Mouse (Mus musculus) hindbrain, embryonic 10.5 days (tissue): ENCODE measurements around the gene Gm9046. TPM values are rescaled to one million over a fixed set of nuclear protein-coding genes. Genes with fewer than 3 reads are reported as not detected.
"Not testable (repeated sequence)": the region's sequence is repeated elsewhere in the genome, so short reads cannot be mapped to it uniquely, and the experiment has no call there.

Experiments used
- DNase-seq: peaks from one replicate; pipeline ENCODE4 v3.0.0-alpha.2; 2017; ENCODE audit warnings: low spot score
- H3K27ac ChIP-seq: fragments of 300-500 bp; sonication (generic); 2 replicates; pipeline ENCODE4 v1.5.1; 2016; ENCODE audit warnings: mild to moderate bottlenecking, moderate library complexity
- H3K27me3 ChIP-seq: fragments of 300-500 bp; sonication (generic); 2 replicates; pipeline ENCODE4 v1.6.1; 2016; ENCODE audit warnings: mild to moderate bottlenecking; ENCODE audit not compliant: poor library complexity, insufficient read depth, severe bottlenecking
- H3K36me3 ChIP-seq: fragments of 300-500 bp; sonication (generic); 2 replicates; pipeline ENCODE4 v1.6.1; 2016; ENCODE audit warnings: mild to moderate bottlenecking, moderate library complexity
- H3K4me1 ChIP-seq: fragments of 300-500 bp; sonication (generic); replicated peaks from 2 replicates; pipeline ENCODE4 v1.6.1; 2016; ENCODE audit warnings: mild to moderate bottlenecking
- H3K4me3 ChIP-seq: fragments of 300-500 bp; sonication (generic); 2 replicates; pipeline ENCODE4 v1.5.1; 2016; ENCODE audit warnings: mild to moderate bottlenecking, moderate library complexity
- H3K9me3 ChIP-seq: fragments of 300-500 bp; sonication (generic); 2 replicates; pipeline ENCODE4 v1.6.1; 2016; ENCODE audit warnings: mild to moderate bottlenecking, moderate library complexity
- WGBS: fragments of 180-500 bp; shearing (Covaris S2); methylation state at CpG from one replicate; pipeline ENCODE4 v1.1.7; 2016; 5-methylcytosine and 5-hydroxymethylcytosine counted together
- polyA plus RNA-seq: library from polyadenylated mRNA; unstranded; fragments of >200 nt; fragmentation: Nextera tagmentation; extraction: Ambion mirVana; gene quantifications from 2 replicates; pipeline ENCODE4 v1.2.1, GENCODE M21; 2016

Gm9046 gene
- not detected in 2 replicates for polyA plus RNA-seq

DNA sequence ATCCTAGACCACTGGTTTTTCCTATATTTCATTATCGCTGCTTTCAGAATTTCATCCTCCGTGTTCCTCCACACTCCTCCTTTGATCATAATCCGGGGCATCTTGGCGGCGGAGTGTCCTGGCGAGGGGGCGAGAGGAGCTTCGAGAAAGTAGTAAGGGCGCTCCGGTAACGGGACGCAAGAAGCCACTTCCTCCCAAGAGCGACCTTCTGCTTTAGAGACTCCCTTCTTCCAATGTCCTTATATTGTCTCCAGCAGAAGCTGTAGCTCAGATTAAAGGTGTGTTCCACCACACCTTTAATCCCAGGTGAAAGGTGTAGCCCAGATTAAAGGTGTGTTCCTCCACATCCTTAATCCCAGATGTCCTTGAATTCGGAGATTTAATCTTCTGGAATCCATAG is at the start of gene Gm9046:
Gene Gm9046 (minus strand): TSS at position 101 of the 400 bp plus-strand sequence.
- not testable (repeated sequence) for H3K4me3 ChIP-seq, H3K36me3 ChIP-seq, H3K27ac ChIP-seq, DNase-seq, H3K27me3 ChIP-seq, H3K4me1 ChIP-seq, H3K9me3 ChIP-seq
- WGBS: no CpG with 5 or more reads among the region's 14 CpGs

DNA sequence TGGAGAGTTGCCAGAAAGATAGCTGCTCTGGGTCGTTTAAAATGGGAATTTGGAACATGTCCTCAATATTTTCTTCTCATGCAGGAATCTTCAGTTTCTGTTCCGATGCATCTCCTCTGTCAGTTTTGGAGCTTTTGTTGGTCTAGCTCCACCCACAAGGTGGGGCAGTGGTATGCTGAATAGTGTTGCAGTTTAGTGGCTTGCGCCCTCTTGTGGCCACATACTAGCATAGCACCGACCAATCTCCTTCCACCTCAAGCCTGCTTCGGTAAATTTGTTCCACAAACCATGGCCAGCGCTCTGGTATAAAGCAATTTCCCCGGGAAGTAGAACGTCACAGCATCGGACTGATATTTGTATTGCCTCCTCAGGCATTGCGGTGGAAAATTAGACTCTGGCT is 27.4 kb upstream of the Gm9046 start:
- peak; percentile 85 for DNase-seq
- Histone ChIP-seq H3K36me3 (no peaks in the 10 kb centered on the region), H3K9me3 (no peaks in the 10 kb centered on the region), H3K4me1 (no peaks in the 10 kb centered on the region), H3K27me3 (no peaks in the 10 kb centered on the region), H3K27ac (0 out of 2 replicates have a peak overlapping the region, but pooled peaks have one; percentile 29), H3K4me3 (0 out of 2 replicates have a peak overlapping the region, but pooled peaks have one; percentile 13)
- WGBS: 15% methylated on average over 10 of the region's 10 CpGs

DNA sequence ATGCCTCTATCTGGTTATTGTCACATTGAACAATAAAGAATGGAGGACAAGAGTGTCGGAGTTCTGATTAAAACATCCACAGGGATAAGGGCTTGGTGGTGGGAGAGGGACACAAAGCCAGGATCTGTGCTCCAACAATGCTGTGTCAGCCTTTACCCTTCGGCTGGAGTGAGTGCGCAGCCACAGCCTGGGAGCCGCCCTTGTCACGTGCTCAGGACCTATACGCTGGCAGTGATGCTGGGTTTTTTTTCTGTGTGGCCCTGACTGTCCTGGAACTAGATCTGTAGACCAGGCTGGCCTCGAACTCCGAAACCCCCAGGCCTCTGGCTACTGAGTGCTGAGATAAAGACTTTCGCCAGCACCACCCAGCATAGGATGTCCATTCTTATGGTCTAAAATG is 26.5 kb upstream of the Gm9046 start:
- H3K9me3 ChIP-seq: no peaks in the 10 kb centered on the region
- H3K36me3 ChIP-seq: no peaks in the 10 kb centered on the region
- H3K27ac ChIP-seq: no peak overlapping the region
- no peaks in the 10 kb centered on the region for H3K27me3 ChIP-seq
- no peak for DNase-seq
- H3K4me1 ChIP-seq: no peaks in the 10 kb centered on the region
- H3K4me3 ChIP-seq: no peak overlapping the region
- WGBS: 86% methylated on average over 9 of the region's 9 CpGs

DNA sequence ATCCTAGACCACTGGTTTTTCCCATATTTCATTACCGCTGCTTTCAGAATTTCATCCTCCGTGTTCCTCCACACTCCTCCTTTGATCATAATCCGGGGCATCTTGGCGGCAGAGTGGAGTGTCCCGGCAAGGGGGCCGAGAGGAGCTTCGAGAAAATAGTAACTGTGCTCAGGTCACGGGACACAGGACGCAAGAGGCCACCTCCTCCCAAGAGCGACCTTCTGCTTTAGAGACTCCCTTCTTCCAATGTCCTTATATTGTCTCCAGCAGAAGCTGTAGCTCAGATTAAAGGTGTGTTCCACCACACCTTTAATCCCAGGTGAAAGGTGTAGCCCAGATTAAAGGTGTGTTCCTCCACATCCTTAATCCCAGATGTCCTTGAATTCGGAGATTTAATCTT is 10.9 kb upstream of the Gm9046 start, which contains the start of gene Gm9049:
Gene Gm9049 (minus strand): TSS at position 101 of the 400 bp plus-strand sequence.
- H3K27ac ChIP-seq, H3K27me3 ChIP-seq, H3K4me1 ChIP-seq, H3K36me3 ChIP-seq, DNase-seq, H3K4me3 ChIP-seq, H3K9me3 ChIP-seq: not testable (repeated sequence)
- WGBS: 100% methylated on average over 1 of the region's 11 CpGs

DNA sequence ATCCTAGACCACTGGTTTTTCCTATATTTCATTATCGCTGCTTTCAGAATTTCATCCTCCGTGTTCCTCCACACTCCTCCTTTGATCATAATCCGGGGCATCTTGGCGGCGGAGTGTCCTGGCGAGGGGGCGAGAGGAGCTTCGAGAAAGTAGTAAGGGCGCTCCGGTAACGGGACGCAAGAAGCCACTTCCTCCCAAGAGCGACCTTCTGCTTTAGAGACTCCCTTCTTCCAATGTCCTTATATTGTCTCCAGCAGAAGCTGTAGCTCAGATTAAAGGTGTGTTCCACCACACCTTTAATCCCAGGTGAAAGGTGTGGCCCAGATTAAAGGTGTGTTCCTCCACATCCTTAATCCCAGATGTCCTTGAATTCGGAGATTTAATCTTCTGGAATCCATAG is 5.5 kb upstream of the Gm9046 start, which contains the start of gene Gm9048:
Gene Gm9048 (minus strand): TSS at position 101 of the 400 bp plus-strand sequence.
- not testable (repeated sequence) for H3K36me3 ChIP-seq, H3K4me3 ChIP-seq, H3K27ac ChIP-seq, H3K27me3 ChIP-seq, H3K9me3 ChIP-seq, H3K4me1 ChIP-seq, DNase-seq
- 93% methylated on average over 1 of the region's 14 CpGs for WGBS

DNA sequence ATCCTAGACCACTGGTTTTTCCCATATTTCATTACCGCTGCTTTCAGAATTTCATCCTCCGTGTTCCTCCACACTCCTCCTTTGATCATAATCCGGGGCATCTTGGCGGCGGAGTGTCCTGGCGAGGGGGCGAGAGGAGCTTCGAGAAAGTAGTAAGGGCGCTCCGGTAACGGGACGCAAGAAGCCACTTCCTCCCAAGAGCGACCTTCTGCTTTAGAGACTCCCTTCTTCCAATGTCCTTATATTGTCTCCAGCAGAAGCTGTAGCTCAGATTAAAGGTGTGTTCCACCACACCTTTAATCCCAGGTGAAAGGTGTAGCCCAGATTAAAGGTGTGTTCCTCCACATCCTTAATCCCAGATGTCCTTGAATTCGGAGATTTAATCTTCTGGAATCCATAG is 5.3 kb downstream of the Gm9046 start, which contains the start of gene Gm9045:
Gene Gm9045 (minus strand): TSS at position 101 of the 400 bp plus-strand sequence.
- H3K9me3 ChIP-seq, H3K4me3 ChIP-seq, H3K36me3 ChIP-seq, H3K27me3 ChIP-seq, H3K27ac ChIP-seq, DNase-seq, H3K4me1 ChIP-seq: not testable (repeated sequence)
- no CpG with 5 or more reads among the region's 14 CpGs for WGBS

DNA sequence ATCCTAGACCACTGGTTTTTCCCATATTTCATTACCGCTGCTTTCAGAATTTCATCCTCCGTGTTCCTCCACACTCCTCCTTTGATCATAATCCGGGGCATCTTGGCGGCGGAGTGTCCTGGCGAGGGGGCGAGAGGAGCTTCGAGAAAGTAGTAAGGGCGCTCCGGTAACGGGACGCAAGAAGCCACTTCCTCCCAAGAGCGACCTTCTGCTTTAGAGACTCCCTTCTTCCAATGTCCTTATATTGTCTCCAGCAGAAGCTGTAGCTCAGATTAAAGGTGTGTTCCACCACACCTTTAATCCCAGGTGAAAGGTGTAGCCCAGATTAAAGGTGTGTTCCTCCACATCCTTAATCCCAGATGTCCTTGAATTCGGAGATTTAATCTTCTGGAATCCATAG is 10.7 kb downstream of the Gm9046 start, which contains the start of gene Gm9044:
Gene Gm9044 (minus strand): TSS at position 101 of the 400 bp plus-strand sequence.
- not testable (repeated sequence) for H3K27me3 ChIP-seq

DNA sequence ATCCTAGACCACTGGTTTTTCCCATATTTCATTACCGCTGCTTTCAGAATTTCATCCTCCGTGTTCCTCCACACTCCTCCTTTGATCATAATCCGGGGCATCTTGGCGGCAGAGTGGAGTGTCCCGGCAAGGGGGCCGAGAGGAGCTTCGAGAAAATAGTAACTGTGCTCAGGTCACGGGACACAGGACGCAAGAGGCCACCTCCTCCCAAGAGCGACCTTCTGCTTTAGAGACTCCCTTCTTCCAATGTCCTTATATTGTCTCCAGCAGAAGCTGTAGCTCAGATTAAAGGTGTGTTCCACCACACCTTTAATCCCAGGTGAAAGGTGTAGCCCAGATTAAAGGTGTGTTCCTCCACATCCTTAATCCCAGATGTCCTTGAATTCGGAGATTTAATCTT is 16.2 kb downstream of the Gm9046 start, which contains the start of gene Gm9040:
Gene Gm9040 (minus strand): TSS at position 101 of the 400 bp plus-strand sequence.
- H3K4me3 ChIP-seq, H3K27me3 ChIP-seq, DNase-seq, H3K9me3 ChIP-seq, H3K36me3 ChIP-seq, H3K4me1 ChIP-seq, H3K27ac ChIP-seq: not testable (repeated sequence)
- WGBS: no CpG with 5 or more reads among the region's 11 CpGs

More for the DNA sequence above, 10.7 kb downstream of the Gm9046 start, which contains the start of gene Gm9044:
- WGBS: no CpG with 5 or more reads among the region's 14 CpGs
- H3K4me1 ChIP-seq, H3K4me3 ChIP-seq, H3K9me3 ChIP-seq, H3K27ac ChIP-seq, H3K36me3 ChIP-seq, DNase-seq: not testable (repeated sequence)

DNA sequence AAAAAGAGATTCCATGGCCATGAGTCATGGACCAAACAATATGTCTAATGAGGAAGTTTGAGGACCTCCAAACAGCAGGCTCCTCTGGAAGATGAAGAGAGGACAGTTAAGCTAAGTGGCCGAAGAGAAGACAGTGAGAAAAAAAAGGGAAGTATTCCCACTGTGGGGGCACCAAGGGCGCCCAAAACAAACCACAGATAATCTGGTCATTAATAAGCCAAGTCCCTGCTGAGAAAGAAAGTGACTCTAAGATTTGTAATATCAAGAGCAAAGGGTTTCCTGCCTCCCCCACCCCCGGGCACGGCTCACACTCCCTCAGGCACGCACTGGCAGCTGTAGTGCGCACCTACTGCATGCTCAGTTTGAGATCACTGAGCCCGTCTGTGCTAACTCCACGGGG is 24.0 kb downstream of the Gm9046 start:
- H3K27me3 ChIP-seq: no peaks in the 10 kb centered on the region
- no peaks in the 10 kb centered on the region for H3K36me3 ChIP-seq
- H3K4me1 ChIP-seq: no peaks in the 10 kb centered on the region
- H3K9me3 ChIP-seq: no peaks in the 10 kb centered on the region
- no peak overlapping the region for H3K4me3 ChIP-seq
- 90% methylated on average over 8 of the region's 8 CpGs for WGBS
- no peak for DNase-seq
- H3K27ac ChIP-seq: no peak overlapping the region

DNA sequence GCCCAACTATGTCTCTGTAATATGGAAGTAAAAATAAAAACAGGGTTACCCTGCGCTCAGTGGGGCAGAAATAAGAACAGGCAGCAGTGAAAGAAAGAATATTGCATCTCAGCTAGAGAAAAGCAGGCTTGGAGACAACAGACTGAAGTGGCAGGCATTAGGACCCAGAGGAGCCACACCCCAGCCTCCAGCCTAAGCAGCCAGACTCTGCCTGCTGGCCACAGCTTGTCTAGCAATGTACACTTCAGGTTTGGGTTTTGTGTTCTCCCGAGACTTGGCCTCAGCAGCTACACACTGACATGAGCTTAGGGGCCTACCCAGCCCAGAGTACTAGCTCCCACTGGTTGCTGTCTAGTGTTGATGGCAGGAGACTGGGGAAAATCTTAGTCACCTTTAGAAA is 40.9 kb downstream of the Gm9046 start:
- not testable (repeated sequence) for H3K4me1 ChIP-seq, H3K36me3 ChIP-seq, H3K27me3 ChIP-seq, H3K9me3 ChIP-seq, H3K27ac ChIP-seq, H3K4me3 ChIP-seq, DNase-seq
- WGBS: 42% methylated on average over 2 of the region's 2 CpGs

DNA sequence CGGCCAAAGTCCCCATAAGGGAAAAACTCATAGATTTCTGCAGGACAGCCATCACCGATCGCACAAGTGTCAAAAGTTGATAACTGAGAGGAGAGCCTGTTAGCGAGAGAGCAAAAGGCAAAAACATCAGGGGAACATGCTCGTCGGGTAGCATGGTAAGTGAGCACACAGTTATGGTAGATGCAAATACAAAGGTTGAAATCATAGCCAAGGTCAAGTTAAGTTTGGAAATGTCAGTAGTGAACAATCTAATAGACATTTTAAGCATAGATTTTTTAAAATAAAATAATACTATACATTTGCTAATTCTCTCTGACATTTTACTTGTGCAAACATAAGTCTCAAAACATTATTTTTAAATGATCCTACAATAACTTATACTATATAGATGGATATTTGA is 48.1 kb downstream of the Gm9046 start, which contains the start of gene Iltifb:
Gene Iltifb (minus strand): TSS at position 101 of the 400 bp plus-strand sequence.
- H3K4me1 ChIP-seq: no peaks in the 10 kb centered on the region
- H3K27me3 ChIP-seq: no peaks in the 10 kb centered on the region
- no peak for DNase-seq
- no peaks in the 10 kb centered on the region for H3K36me3 ChIP-seq
- no peaks in the 10 kb centered on the region for H3K9me3 ChIP-seq
- 96% methylated on average over 6 of the region's 6 CpGs for WGBS
- no peak within 1 kb of the TSS for H3K4me3 ChIP-seq
- no peak within 1 kb of the TSS for H3K27ac ChIP-seq
